Mouse (Mus musculus) adrenal gland, postnatal 4 days (tissue): ENCODE data around the gene Ralb. TPM values are rescaled to one million over a fixed set of nuclear protein-coding genes. Genes with fewer than 3 reads are reported as not detected.

Source experiments
- DNase-seq, 2 experiments: peaks; one replicate each; pipeline ENCODE4 v3.0.0; 2021 to 2022; ENCODE audit warnings: low spot score in 2 of 2, mixed read lengths in 2 of 2
- long read RNA-seq, 2 experiments: library from polyadenylated mRNA; stranded (forward); transcript quantifications; one replicate each; pipeline ENCODE4 v2.0.0; 2021
- total RNA-seq, 2 experiments: library from RNA; stranded (reverse); gene quantifications; 2 replicates each; pipeline ENCODE4 v1.2.3; 2021

The Ralb gene
- total RNA-seq = 10 to 100 TPM; 69.3 to 76.0 TPM
- long read RNA-seq, experiment 1, transcript Ralb-201 (5 exons, 2,289 nt) = major isoform, 142 of 168 reads
- long read RNA-seq, experiment 1, partial matches to known transcripts = 21 of 168 reads
- long read RNA-seq, experiment 1, other reads (novel, unspliced or antisense) = 5 of 168 reads
- long read RNA-seq, experiment 2, transcript Ralb-201 (5 exons, 2,289 nt) = major isoform, 239 of 280 reads
- long read RNA-seq, experiment 2, partial matches to known transcripts = 8 of 280 reads
- long read RNA-seq, experiment 2, other reads (novel, unspliced or antisense) = 33 of 280 reads

- peak; percentile 86 to 93 for DNase-seq
These were observed at the start of gene Ralb for GRCm38 (mm10) chr1:119504260-119505062. Ralb (minus strand) TSS chr1:119504794.

GRCm38 (mm10) chr1:119551651-119552050, 47.1 kb upstream of the Ralb start:
- DNase-seq = no peak

GRCm38 (mm10) chr1:119550064-119550463, 45.5 kb upstream of the Ralb start:
- no peak for DNase-seq

- DNase-seq = no peak
These were observed 44.7 kb upstream of the Ralb start for GRCm38 (mm10) chr1:119549327-119549689.

GRCm38 (mm10) chr1:119548668-119549326, 44.2 kb upstream of the Ralb start:
- peak; percentile 46 to 59 for DNase-seq

GRCm38 (mm10) chr1:119546490-119546889, 41.9 kb upstream of the Ralb start:
- no peak for DNase-seq

GRCm38 (mm10) chr1:119545671-119546070, 41.1 kb upstream of the Ralb start:
- DNase-seq = no peak

GRCm38 (mm10) chr1:119545164-119545563, 40.6 kb upstream of the Ralb start:
- no peak for DNase-seq

- no peak for DNase-seq
These were observed 40.1 kb upstream of the Ralb start for GRCm38 (mm10) chr1:119544611-119545155.

GRCm38 (mm10) chr1:119543316-119543715, 38.7 kb upstream of the Ralb start:
- no peak for DNase-seq

GRCm38 (mm10) chr1:119541570-119541969, 37.0 kb upstream of the Ralb start:
- no peak for DNase-seq

- DNase-seq = no peak
These were observed 36.4 kb upstream of the Ralb start for GRCm38 (mm10) chr1:119540836-119541557.

GRCm38 (mm10) chr1:119539252-119539651, 34.7 kb upstream of the Ralb start:
- no peak for DNase-seq

GRCm38 (mm10) chr1:119537651-119538050, 33.1 kb upstream of the Ralb start:
- no peak for DNase-seq

- no peak for DNase-seq
These were observed 31.5 kb upstream of the Ralb start for GRCm38 (mm10) chr1:119536122-119536521.

GRCm38 (mm10) chr1:119534341-119534740, 29.7 kb upstream of the Ralb start:
- DNase-seq = no peak

GRCm38 (mm10) chr1:119533093-119533805, 28.7 kb upstream of the Ralb start:
- DNase-seq = no peak

GRCm38 (mm10) chr1:119532165-119532564, 27.6 kb upstream of the Ralb start:
- DNase-seq = no peak

- no peak for DNase-seq
These were observed 26.3 kb upstream of the Ralb start for GRCm38 (mm10) chr1:119530941-119531340.
